Mouse (Mus musculus) testis, adult 2 months (tissue): ENCODE measurements around the gene Limd1. TPM values are rescaled to one million over a fixed set of nuclear protein-coding genes. Genes with fewer than 3 reads are reported as not detected.

Experiments
- H3K27ac ChIP-seq: fragments of 200-500 bp; 2 replicates; pipeline ENCODE4 v1.5.1; 2012; ENCODE audit warnings: low read depth, low read length; ENCODE audit not compliant: control insufficient read depth, insufficient read depth
- H3K27me3 ChIP-seq: fragments of 200-500 bp; 2 replicates; pipeline ENCODE4 v1.6.1; 2012; ENCODE audit warnings: mild to moderate bottlenecking, low read length, moderate library complexity; ENCODE audit not compliant: control insufficient read depth, insufficient read depth
- H3K36me3 ChIP-seq: fragments of 200-500 bp; 2 replicates; pipeline ENCODE4 v1.6.1; 2012; ENCODE audit warnings: mild to moderate bottlenecking, low read length; ENCODE audit not compliant: control insufficient read depth, insufficient read depth
- H3K4me1 ChIP-seq: fragments of 200-500 bp; 2 replicates; pipeline ENCODE4 v1.6.1; 2012; ENCODE audit warnings: low read length; ENCODE audit not compliant: control insufficient read depth, insufficient read depth
- H3K4me3 ChIP-seq: fragments of 200-500 bp; 2 replicates; pipeline ENCODE4 v1.5.1; 2012; ENCODE audit warnings: low read depth, mild to moderate bottlenecking, low read length, moderate library complexity, mixed read lengths; ENCODE audit not compliant: control insufficient read depth
- CTCF ChIP-seq: fragments of 200-500 bp; IDR thresholded peaks from 2 replicates; pipeline ENCODE4 v1.5.1; 2012; ENCODE audit warnings: low read depth, mild to moderate bottlenecking, inconsistent platforms, low read length, moderate library complexity; ENCODE audit not compliant: control insufficient read depth, insufficient read depth, insufficient replicate concordance
- POLR2A ChIP-seq: fragments of 200-500 bp; IDR thresholded peaks from 2 replicates; pipeline ENCODE4 v1.6.1; 2012; ENCODE audit warnings: low read depth, mild to moderate bottlenecking, inconsistent platforms, low read length, moderate library complexity; ENCODE audit not compliant: control insufficient read depth
- polyA plus RNA-seq: library from polyadenylated mRNA; depleted of rRNA; stranded (reverse); fragments of >200 nt; gene quantifications from 2 replicates; pipeline ENCODE4 v1.2.3, GENCODE M21; 2012

Limd1 gene
- polyA plus RNA-seq, 1 experiment, result 34.7 TPM

- H3K4me3 ChIP-seq, result no peak overlapping the region
- no peaks in the 10 kb centered on the region for H3K36me3 ChIP-seq
- no peaks in the 10 kb centered on the region for H3K27me3 ChIP-seq
- TF ChIP-seq CTCF (no peak), POLR2A (no peak)
- peaks cover 5% of the 10 kb centered on the region for H3K4me1 ChIP-seq
- no peak overlapping the region for H3K27ac ChIP-seq
These were observed 5.1 kb upstream of the Limd1 start for GRCm38 (mm10) chr9:123473377-123473776.

GRCm38 (mm10) chr9:123475569-123475968 lies 2.9 kb upstream of the Limd1 start:
- H3K36me3 ChIP-seq, result no peaks in the 10 kb centered on the region
- TF ChIP-seq POLR2A (no peak), CTCF (no peak)
- no peaks in the 10 kb centered on the region for H3K27me3 ChIP-seq
- no peak overlapping the region for H3K27ac ChIP-seq
- H3K4me3 ChIP-seq, result no peak overlapping the region
- H3K4me1 ChIP-seq, result peaks cover 13% of the 10 kb centered on the region

GRCm38 (mm10) chr9:123478031-123478585 lies 398 bp upstream of the Limd1 start:
- Histone ChIP-seq H3K27ac (no peak overlapping the region), H3K27me3 (no peaks in the 10 kb centered on the region), H3K4me1 (peaks cover 13% of the 10 kb centered on the region), H3K36me3 (no peaks in the 10 kb centered on the region), H3K4me3 (peak overlapping the region; percentile 79)
- TF ChIP-seq CTCF, result peak; percentile 56; the same call in 1 of the 2 replicates
- no peak for TF ChIP-seq POLR2A

- TF ChIP-seq POLR2A (no peak), CTCF (no peak)
- Histone ChIP-seq H3K4me3 (peak overlapping the region; percentile 88), H3K27ac (no peak overlapping the region; the same call in 1 of the 2 replicates), H3K36me3 (no peaks in the 10 kb centered on the region), H3K4me1 (peaks cover 13% of the 10 kb centered on the region), H3K27me3 (no peaks in the 10 kb centered on the region)
These were observed 727 bp downstream of the Limd1 start for GRCm38 (mm10) chr9:123479196-123479669.

- Histone ChIP-seq H3K27me3 (no peaks in the 10 kb centered on the region), H3K36me3 (no peaks in the 10 kb centered on the region), H3K4me1 (peaks cover 13% of the 10 kb centered on the region), H3K4me3 (peak overlapping the region; percentile 20), H3K27ac (no peak overlapping the region)
- TF ChIP-seq POLR2A (no peak), CTCF (no peak)
These were observed 1.4 kb downstream of the Limd1 start for GRCm38 (mm10) chr9:123479876-123480252.

GRCm38 (mm10) chr9:123480253-123480921 lies 1.9 kb downstream of the Limd1 start:
- H3K4me3 ChIP-seq, result peak overlapping the region; percentile 20
- H3K36me3 ChIP-seq, result no peaks in the 10 kb centered on the region
- peaks cover 13% of the 10 kb centered on the region for H3K4me1 ChIP-seq
- H3K27ac ChIP-seq, result no peak overlapping the region
- H3K27me3 ChIP-seq, result no peaks in the 10 kb centered on the region
- TF ChIP-seq CTCF (no peak), POLR2A (no peak)

GRCm38 (mm10) chr9:123481136-123481535 lies 2.6 kb downstream of the Limd1 start:
- no peaks in the 10 kb centered on the region for H3K27me3 ChIP-seq
- no peak overlapping the region for H3K27ac ChIP-seq
- no peaks in the 10 kb centered on the region for H3K36me3 ChIP-seq
- H3K4me3 ChIP-seq, result no peak overlapping the region; the same call in 1 of the 2 replicates
- peaks cover 13% of the 10 kb centered on the region for H3K4me1 ChIP-seq
- TF ChIP-seq CTCF (no peak), POLR2A (no peak)

GRCm38 (mm10) chr9:123483598-123483997 lies 5.1 kb downstream of the Limd1 start:
- no peaks in the 10 kb centered on the region for H3K36me3 ChIP-seq
- H3K4me1 ChIP-seq, result peaks cover 8% of the 10 kb centered on the region; the same call in 1 of the 2 replicates
- TF ChIP-seq POLR2A, result no peak
- no peak for TF ChIP-seq CTCF
- no peak overlapping the region for H3K4me3 ChIP-seq
- no peaks in the 10 kb centered on the region for H3K27me3 ChIP-seq
- no peak overlapping the region for H3K27ac ChIP-seq
